Mouse (Mus musculus) thymus, postnatal 25 days (tissue): ENCODE measurements at regions not wholly inside any gene's neighbourhood (a gene's known extent, or its start where the extent isn't known, plus 50 kb on each side); places are given as distances from the start of the nearest gene placed in this dataset.

Experiments used
- DNase-seq: peaks from one replicate; pipeline ENCODE4 v3.0.0; 2022

DNA sequence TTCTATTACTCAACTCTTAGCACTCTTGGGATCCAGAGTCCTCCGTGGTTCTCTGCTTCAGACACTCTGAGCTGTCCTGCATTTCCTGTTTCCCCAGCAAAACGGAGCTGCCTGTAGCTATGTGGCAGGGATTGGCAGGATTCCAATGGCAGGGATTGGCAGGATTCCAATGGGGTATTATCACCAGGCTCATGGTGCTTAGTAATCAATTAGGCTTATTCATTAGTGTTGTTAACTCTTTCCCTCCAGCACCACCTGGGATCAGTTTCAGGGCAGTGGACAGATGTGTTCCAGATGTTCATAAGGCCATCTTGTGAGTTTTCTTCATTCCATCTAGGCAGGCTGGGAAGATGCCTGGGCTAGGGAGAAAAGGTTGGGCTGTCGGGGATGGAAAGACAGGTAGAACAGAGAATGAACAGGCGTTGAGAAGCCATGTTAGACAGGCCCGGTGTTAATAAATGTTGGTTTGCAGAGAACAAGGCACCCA lies 163.5 kb downstream of the Emp1 start:
- DNase-seq: no peak

DNA sequence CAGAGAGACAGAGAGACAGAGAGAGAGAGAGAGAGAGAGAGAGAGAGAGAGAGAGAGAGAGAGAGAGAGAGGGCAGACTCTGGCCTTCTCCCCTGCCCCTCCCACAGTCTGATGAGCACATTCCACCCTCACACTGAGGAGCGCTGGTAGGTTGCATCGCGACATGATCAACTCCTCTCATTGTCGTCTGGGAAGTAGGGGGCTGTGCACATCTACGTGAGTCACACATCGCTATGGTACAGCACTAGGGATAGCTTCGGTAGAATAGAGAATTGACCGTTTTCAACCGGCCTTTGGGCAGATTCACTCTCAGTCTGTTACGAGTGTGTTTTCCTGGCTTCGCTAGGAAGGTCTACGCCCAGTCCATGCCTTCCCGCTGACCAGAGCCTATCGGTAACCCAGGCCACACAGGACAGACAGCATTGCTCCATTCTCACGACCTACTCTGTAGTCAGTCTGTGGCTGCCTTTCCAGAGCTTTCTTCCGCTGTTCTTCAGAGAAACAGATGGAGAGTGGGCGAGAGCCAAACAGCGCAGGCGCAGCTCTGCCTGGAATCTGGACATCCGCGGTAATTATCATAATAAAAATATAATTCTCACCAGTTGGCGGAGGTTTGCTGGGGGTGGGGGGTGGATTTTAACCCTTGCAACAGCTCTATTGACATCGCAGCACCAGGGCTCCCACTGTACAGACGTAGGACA lies 164.3 kb downstream of the Emp1 start:
- no peak for DNase-seq

DNA sequence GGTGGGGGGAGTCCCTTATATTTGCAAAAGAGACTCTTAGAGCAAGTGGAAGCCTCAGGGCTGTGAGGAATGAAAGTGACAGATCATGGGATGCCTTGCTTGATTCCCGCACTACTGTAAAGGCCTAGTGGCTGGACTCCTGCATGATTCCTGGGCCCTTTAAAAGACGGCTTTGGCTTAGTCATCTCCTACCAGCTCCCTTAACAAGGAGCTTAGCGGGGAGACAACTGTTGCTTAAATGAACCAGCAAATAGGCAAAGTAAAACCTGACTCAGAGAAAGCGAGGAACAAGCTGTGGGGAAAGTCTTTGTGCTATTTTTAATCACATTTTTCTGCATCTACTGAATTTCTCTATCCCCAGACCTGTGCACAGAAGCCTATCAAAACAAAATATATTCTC lies 165.5 kb downstream of the Emp1 start:
- DNase-seq: no peak

DNA sequence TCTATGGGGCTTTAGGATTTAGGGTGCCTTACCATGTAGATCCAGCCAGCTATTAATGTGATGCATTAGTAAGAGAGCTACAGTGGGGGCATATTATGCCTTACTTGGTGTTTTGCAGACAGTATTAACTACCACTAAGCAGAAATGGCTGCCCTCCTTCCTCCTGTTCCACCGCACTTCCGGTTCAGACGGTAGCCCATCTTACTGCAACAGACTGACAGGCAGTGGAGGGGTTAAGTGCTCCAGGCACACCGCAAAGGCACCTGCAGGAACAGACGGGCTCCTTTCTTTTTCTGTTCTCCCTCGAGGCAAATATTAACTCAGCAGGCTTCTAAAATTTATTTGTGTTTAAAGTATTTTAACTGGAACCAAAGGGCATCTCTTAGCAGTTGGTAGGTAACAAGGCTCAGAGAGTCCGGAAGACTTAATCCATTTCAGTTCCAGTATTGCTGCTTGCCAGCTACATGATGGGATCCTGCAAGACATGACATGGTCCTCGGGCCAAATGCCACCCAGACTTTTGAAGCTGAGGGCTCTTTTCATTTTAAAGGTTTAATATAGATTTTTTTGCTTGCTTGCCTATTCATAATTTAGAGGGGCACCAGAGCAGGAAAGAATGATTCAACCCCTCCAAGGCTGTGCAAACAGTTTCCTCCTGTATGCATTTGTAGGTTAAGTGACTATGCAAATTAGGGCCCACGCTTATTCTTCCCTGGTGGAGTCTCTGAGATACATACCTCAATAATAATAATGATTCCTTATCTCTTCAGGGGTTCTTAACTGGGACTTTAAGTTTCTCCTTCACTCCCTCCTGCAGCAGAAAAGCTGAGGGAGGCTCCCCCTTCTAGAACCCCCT lies 177.7 kb downstream of the Emp1 start:
- DNase-seq: peak; percentile 1

DNA sequence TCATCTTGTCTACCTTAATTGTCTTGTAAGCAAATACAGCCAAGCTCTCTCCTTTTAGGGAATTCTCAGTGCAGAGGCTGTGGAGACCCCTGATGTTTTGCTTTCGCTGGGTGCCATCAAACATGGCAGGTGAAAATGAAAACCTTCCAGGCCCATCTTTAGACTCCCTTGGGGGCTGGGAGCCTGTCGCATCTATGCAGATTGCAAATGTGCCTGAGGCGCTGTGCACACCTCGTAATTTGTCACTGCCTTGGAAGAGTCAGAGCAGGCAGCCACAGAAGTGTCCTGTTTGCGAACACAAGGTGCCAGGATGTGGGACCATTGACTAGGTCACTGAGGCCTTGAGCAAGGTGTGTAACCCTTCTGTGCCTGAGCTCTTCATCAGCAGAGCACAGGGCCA lies 179.2 kb downstream of the Emp1 start:
- DNase-seq: no peak

DNA sequence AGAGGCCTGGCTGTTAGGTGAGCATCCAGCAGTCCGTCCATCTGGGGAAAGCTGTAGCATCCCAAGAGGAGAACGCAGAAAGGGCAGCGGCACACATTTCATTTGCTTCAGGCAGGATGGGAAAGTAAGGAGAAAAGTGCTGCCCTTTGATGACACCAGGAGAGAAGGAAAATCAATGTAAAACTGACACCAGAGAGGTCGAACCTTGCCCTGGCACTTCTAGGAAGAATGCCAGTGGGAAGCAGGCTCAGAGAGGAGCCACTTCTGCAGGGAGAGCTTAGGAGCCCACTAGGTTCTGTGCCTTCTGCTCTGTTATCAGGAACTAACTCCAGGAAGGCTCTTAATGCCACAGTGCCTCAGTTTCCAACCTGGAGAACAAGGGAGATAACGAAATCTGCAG lies 180.0 kb downstream of the Emp1 start:
- no peak for DNase-seq

GRCm38 (mm10) chr6:135543390-135543789 lies 181.0 kb downstream of the Emp1 start:
- DNase-seq: no peak

DNA sequence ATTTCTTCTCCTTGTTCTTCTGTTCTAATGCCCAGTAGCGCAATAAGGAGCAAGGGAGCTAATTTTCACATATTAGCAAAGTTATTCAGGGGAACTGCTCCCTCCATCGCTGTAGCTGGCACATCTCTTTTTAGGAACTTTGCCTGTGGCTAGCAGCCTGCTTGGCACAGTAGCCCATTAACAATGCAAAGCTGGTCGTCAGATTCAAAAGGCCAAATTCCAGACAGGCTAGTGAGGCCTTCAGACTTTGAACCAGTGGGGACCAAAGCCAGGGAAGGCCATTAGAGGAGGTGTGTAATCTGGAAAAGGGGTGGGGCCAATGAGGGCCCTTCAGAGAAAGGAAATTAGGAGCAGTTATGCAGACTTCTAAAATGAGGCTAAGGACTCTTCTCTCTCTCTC lies 181.5 kb downstream of the Emp1 start:
- no peak for DNase-seq

DNA sequence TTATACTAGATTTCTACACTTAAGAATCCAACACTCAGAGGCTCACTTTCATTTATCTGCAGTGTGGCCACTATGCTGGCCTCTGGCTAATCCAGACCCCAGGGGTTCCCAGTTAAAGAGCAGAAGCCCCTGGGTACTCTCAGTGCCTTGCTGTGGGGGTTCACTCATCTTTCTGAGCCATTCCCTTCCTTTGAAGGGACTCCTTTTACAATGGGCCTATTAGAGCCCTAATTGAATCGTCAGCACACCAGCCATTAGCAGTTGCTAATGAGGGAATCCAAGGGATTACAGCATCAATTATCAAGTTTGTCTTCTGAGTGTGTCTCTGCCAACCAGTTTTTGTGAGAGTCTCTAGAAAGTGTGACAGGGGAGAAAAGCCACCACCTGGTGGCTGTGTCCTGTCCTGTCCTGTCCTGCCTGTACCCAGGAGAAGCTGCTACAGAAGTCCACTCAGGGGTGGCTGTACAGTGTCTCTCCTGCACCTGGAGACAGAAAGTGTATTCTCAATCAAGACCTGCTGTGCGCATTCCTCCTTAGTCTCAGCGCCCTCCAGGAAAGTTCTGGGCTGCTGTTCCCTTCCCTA lies 188.1 kb downstream of the Emp1 start:
- DNase-seq: no peak

- no peak for DNase-seq
Measured at GRCm38 (mm10) chr6:135552396-135552795, 190.1 kb downstream of the Emp1 start.

- DNase-seq: no peak
Measured at GRCm38 (mm10) chr6:135559501-135559907, 197.2 kb downstream of the Emp1 start.

DNA sequence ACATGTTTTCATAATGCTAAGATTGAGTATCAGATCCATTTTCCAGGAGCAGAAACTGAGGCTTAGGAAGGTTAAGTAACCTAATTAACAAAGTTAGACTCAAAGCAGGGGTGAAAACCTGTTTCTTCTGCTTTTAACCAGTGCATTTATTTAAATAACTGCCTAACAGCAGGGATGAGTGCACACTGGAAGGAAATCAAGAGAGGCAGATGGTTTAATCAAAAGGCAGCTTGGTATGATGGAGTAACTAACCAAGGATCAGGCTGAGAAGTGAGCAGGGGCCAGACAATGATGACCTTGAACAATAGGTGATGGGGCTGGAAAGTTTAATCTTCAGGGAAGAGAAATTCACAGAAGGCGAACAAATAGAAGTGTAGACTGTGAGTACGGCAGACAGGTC lies 199.9 kb downstream of the Emp1 start:
- no peak for DNase-seq

DNA sequence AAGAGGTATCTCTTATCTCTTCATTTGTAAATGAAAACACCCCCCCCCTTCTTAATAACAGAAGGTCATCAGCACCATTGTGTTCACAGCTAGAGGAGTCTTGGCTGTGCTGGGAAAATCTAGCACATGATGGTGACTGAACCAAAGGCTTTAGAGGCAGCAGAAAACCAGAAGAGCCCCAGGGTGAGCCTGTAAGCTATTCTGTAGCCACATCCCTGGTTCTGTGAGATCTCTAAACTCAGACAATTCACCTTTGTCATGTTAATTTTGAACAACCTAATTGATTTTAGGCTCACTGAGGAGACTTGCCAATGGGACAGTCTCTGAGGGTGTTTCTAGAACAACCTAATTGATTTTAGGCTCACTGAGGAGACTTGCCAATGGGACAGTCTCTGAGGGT lies 201.4 kb downstream of the Emp1 start:
- no peak for DNase-seq

- no peak for DNase-seq
Measured at GRCm38 (mm10) chr6:135569086-135569485, 206.7 kb downstream of the Emp1 start.

- no peak for DNase-seq
Measured at GRCm38 (mm10) chr6:135575294-135575693, 212.9 kb downstream of the Emp1 start.

GRCm38 (mm10) chr6:135578728-135579127 lies 216.4 kb downstream of the Emp1 start:
- no peak for DNase-seq

DNA sequence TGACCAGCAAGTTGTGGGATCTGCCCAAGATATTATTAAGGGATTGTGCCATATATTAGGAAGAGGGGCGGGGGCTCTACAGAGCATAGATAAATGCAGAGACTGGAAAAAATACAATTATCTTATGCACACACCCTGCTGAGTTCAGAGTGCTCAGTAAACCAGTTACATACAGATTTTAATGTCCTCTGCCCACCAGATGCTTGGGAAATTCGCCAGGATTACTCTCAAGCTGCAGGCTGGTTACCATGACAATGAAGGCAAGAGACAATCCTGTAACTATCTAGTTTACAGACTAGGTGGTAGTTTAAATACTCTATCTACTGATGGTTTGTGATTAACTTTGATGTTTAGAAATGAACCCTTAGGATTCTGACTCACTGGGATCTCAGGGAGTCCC lies 220.2 kb downstream of the Emp1 start:
- DNase-seq: no peak

DNA sequence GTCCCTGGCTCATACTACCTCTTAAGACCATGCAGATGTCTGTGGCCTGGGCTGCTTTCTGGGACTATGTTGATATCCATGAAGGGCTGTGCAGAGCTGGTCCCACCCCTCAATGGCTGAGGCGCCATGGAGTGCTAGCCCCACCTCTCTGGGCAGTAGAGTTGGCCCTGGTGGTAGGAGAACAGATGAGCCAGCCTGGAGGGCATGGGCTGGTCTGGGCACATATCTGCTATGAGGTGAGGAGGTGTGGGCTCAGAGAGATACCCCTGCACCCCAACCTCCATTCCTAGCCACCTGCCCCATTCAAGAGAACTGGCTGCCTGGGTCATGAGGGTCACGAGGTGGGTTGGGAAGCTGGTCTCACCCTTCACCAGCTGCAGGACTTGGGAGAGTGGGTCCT lies 222.4 kb downstream of the Emp1 start:
- DNase-seq: no peak

DNA sequence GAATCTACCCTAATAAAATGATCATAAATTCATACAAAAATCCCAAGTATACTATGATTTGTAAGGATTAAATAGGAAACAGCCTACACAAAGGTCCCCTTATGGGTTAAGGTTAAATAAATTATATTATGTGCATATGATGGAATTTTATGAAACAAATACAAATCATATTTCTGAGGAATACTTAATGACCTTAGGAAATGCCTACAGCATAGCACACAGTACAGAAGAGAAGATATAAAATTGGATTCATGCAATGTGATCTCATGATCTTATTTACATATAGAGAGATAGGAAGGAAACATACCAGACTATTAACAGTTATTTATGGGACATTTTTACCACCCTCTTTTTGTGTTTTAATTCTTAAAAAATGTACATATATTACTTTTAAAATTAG lies 227.7 kb downstream of the Emp1 start:
- DNase-seq: no peak

GRCm38 (mm10) chr6:135591085-135591484 lies 228.7 kb downstream of the Emp1 start:
- DNase-seq: no peak

- no peak for DNase-seq
Measured at GRCm38 (mm10) chr6:135596358-135596757, 234.0 kb downstream of the Emp1 start.

DNA sequence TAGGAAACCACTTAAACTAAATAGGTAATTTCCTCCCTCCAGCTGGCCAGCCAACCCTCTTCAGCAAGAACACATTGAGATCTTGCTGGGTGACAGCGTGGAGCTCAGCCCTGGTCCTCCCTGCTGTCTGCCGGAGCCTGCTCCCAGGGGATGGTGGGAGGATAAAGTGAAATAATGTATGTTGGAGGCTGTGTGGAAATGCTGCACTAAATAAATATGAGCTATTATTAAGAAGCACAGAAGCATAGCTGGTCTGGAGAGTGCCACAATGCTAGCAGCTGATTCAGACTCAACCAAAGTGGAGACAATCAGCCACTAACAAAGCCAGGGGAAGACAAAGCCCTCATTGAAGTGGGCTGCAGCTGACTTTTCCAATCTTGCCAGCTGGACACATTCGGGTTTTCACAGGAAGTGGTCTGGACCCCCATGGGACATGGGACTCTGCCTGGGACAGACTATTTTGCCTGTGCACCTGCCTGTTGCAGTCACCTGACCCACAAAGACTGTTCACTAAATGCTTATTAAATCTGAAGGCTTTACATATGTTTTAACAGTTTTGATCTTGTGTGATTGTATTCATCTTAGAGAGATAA lies 248.3 kb downstream of the Emp1 start:
- no peak for DNase-seq

- no peak for DNase-seq
Measured at GRCm38 (mm10) chr6:135627928-135628327, 265.6 kb downstream of the Emp1 start.

DNA sequence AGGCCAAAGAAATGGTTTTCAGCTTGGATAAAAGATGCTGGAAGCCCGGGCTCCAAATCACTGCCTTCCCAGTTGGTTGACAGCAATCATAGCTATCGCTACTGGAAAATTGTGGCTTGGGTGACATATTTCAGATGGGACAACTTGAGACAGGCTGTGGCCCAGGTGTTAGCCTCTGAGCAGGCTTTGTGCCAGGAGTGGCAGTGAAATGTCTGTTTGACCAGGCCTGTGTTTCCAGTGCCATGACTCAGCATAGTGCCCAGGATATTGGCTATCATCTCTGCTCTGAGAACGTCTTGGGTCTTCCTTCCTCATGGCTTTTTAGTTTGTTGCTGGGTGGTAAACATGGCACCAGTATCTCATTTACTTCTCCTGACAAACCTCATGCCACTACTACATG lies 266.9 kb downstream of the Emp1 start:
- DNase-seq: no peak
